Mouse (Mus musculus): Measurements from ENCODE around the gene Hspg2.
"Not testable (repeated sequence)": the region's sequence is repeated elsewhere in the genome, so short reads cannot be mapped to it uniquely, and the experiment has no call there.

The Hspg2 gene

DNA sequence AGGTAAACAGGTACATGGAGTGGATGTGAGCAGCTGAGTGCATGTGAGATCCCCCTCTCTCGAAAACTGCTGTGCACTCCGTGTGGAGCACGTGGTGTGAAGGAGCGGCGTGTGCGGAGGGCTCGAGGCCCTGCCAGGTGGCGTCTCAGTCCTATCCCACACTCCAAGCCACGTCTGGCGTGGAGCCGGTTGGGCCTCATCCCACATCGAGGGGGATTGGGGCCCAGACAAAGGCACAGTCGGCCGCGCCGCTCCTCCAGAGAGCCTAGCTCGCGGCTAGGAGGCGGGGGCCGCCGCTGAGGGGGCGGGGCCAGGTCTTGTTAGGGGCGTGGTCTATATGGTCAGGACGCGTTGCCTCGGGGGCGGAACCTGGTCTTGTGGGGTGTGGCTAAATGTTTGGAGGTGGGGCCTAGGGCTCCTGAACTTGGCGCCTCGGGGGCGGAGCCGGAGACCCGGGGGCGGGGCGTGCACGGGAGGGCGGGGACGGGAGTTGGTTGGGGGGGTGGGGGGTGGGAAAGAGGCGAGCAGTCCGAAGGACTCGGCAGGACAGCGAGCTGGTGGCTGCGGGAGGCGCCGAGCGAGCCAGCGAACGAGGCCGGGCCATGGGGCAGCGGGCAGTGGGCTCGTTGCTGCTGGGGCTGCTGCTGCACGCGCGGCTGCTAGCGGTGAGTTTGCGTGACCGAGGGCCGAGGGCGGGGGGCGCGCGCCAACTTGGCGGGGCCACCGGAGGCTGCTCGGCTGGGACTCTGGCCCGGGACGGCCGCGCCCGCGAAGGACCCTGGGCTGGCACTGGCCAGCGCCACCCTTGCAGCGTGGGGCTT, at the start of gene Hspg2:
Gene Hspg2 (plus strand): TSS at position 510 of the 821 bp plus-strand sequence.
- peak; percentile 99 for DNase-seq (ENCODE audit: low spot score)

DNA sequence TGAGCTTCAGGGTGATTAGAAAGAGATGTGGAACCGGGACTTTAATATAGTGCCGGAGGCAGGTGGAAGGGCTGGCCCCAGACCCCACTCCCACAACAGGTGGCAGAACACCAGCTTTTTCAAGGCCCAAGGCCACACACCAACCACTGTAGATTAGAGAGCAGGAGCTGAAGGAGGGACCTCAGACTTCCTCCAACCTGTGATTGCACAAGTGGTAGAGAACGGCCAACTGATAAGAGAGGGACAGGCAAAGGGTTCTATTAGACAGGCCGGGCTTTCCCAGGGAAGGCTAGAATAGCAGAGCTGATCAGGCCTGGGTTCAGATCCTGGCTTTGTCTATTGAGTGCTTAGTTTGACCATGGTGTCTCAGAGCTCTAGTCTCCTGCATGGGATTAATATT, 38.1 kb upstream of the Hspg2 start, which contains the start of gene Cela3b:
Gene Cela3b (minus strand): TSS at position 39 of the 400 bp plus-strand sequence.
- no peak for DNase-seq (ENCODE audit: low spot score)

DNA sequence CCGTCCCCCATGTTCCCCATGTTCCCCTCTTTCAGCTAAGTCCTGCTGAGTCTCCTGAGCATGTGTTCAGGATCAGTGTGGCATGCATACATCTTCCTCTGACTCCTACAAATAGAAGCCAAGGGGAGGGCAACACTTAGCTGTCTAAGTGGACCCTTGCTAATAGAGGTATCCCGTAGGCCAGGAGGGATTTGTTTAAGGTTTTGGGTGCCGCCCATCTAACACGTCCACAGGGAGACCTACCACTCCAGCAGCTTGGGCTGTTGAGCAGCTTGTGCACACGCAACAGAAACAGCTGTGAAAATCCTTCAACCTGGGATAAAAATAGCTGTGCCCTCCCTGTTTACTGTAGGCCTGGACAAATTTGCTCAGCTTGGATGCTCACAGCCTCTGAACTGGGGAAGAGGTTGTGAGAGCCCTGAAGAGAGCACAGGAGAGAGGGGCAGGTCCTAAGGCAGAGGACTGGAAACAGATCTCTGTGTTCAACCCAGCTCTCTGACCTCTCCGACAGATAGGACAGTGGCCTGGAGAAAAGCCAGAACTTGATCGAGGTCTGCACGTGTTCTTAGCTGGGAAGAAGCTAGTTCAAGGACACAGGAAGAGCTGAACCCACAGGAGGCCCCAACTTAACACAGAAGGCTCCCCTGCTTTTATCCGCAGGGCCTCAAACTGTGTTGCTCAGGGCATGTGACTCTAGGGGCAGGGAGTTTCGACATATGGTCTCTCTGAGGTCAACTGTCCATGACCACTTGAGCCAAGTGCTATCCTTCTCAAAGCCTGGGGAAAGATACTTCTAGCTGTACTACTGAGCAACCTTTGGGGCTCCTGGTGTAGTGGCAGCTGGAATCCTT, 35.6 kb upstream of the Hspg2 start:
- DNase-seq (ENCODE audit: low spot score): not testable (repeated sequence)

DNA sequence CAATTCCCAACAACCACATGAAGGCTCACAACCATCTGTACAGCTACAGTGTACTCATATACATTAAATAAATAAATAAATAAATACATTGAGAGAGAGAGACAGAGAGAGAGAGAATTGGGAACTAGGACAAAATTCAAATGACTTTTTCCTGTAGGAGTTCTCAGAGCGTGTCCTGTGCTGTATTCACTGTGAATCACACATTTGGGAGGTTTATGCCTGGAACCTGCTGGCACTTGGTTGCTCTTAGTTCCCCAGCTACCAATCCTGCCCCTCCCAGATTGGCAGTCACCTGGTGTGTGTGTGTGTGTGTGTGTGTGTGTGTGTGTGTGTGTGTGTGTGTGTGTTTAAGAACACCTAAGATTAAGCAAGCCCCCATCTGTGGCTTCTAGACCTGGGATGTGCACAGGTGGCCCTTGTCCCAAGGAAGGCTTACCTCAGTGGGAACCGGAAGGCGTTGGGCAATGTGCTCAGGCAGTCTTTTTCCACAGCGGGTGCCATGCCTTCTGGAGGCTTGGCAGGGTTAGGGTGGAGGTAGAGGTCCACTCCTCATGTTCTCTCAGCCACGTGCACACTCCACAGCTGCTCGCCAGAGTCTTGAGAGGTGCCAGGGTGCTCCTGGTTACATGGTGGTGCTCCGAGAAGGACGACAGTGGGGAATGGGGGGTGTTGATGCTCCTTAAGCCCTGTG, 31.4 kb upstream of the Hspg2 start:
- no peak for DNase-seq (ENCODE audit: low spot score)

DNA sequence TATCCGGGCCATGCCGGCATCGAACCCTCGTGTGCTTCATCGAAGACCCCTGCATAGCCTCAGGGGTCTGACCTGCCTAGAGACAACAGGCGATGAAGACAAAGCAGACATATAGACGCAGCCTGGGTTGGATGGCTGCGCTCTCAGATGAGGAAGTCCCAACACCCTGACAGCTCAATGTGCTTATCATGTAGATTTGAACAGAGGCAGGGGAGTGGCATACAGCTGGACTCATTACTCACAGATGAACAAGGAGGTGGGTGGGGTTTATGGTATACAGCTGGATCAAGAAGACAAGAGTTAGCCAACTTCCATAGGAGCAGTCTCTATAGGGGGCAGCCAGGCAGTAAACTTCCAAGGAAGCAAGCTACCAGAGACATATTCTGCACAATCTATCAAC, 29.7 kb upstream of the Hspg2 start:
- no peak for DNase-seq (ENCODE audit: low spot score)

DNA sequence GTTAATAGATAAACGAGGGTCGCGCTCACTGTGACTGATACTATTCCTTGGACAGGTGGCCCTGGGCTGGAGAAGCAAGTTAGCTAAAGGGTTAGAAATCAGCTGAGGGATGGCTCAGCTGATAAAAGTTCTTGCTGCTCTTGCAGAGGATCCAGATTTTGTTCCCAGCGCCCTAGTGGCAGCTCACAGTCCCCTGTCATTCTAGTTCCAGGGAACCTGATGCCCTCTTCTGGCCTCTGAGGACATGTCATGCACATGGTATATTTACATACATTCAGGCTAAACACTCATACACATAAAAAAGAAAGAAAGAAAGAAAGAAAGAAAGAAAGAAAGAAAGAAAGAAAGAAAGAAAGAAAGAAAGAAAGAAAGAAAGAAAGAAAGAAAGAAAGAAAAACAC, 27.2 kb upstream of the Hspg2 start:
- no peak for DNase-seq (ENCODE audit: low spot score)

DNA sequence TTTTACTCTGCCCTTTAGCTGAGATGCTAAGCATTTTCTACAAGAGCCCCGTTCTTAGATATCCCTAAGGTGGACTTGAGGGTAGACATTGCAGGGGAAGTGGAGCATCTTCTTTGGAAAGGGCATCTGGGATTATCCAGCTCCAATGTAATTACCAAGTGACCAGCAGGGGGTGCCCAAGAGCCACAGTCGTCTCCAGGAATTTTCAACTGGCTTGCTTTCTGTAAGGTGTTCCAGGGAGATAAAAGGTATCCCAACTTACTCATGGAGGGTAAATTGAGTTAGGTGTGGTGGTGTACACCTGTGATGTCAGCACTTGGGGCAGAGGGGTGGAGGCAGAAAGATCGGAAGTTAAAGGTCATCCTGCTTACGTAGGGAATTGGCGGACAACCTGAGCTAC, 24.9 kb upstream of the Hspg2 start:
- DNase-seq (ENCODE audit: low spot score): peak; percentile 69

DNA sequence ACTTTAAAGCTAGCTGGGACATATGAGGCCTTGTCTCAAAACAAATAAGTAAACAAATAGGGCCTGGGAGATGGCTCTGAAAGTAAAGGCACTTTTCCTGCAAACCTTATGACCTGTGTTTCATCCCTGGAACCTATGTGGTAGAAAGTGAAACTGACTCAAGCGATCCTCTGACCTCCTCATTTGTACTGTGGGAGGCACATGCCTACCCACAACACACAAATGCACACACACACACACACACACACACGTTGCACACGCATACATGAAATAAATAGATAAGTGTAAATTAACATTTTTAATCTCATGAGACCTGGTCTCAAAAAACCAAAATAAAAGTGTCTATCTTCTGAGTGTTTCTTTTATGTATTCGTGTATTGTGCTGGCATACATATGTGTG, 22.7 kb upstream of the Hspg2 start:
- no peak for DNase-seq (ENCODE audit: low spot score)

DNA sequence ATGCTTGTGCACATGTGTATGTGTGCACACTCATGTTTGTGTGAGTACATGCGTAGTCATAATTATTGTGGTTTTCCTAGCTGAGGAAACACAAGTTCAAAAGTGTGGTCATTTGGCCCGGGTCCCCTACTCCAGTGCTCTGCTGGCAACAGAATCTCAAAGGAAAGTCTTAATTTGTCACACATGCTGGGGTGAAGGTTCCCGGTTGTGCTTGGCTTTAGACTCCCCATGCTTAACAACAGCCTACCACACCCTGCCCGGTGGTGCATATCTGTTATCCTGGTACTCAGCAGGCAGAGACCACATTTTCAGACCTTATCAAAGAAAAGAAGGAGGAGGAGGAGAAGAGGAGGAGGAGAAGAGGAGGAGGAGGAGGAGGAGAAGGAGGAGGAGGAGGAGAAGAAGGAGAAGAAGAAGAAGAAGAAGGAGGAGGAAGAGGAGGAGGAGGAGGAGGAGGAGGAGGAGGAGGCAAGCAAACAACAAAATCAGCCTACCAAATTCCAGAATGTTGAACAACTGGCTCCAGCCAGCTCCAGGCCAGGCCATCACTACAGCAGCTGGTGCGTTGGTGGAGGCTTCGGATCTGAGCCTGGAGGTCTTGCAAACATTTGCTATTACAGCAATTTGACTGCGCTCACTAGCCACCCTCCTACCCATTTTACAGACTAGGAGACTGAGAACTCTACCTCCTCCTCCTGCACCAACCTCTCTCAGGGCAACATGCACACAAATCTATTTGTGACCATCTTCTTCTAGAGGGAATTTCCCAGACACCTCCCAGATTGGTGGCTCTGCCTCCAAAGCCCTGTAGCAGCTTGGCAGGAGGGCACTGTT, 21.0 kb upstream of the Hspg2 start:
- DNase-seq (ENCODE audit: low spot score): no peak

DNA sequence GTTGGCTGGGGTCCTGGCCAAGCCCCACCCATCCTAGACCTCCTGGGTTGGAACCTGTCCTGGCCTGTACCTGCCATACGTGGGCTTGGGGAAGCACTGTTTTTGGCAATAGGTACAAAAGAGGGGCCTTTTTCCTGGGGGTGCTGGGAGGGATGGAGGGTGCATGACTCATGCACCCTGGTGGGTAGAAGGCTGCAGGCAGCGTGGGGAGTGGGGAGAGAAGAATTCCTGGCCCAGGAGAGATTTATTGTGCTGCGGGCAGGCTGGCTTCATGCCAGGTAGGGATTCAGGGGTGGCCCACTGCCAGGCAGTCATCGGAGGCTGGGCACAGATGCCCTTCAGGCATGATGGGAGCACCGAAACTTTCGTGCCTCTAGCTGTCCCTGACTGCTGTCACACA, 20.4 kb upstream of the Hspg2 start:
- peak; percentile 60 for DNase-seq (ENCODE audit: low spot score)

DNA sequence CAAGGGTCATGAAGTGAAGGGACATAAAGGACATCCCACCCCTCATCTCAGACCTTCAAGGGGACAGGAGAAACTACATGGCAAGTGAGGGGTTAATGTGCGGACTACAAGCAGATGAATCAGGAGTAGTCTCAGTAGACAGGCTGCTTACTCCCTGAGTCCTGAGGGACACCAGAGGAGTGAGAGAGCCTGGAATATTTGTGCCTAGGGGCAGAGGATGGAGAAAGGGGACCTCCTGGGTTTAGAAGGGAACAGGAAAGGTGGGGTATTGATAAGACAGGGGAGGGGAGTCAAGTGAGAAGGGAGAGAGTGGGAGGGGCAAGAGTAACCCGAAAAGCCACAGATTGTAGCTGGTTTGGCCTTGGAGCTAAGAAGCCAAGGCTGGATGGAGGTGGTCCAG, 19.9 kb upstream of the Hspg2 start:
- DNase-seq (ENCODE audit: low spot score): no peak

DNA sequence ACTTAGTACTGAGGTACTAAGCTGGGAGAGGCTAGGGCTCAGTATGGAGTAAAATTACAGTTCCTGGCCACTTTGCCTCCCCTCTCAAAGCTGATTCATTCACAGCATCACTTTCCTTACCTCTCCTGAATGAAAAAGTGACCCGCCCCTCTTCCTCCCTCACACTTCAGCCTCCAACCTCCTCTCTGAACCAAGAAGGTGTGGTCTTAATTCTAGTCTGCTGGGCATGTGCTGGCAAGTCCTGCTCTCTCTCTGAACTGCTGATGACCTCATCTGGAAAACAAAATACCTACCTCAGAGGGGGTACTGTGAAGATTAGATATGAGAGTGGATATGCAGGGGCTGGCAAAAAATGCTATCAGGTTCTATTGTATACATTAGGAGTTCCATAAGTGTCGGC, 19.4 kb upstream of the Hspg2 start:
- DNase-seq (ENCODE audit: low spot score): no peak

DNA sequence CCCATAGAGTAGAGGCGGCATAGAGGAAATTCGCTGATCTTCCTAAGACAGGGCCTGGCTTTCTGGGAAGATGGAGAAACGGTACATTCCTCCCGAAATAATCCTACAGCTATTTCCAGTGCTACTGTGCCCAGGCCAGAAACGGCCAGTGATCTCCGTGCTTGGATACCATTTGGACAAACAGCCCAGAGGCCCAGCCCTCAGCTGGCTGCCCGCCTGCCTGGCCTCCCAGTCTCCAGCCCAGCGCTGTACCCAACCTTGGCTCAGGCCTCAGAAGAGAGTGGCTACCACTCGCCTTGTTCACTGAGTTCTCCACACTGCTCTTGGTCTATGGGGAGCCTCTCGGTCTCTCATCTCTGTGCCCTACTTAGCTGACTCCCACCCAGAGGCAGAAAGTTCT, 18.9 kb upstream of the Hspg2 start:
- no peak for DNase-seq (ENCODE audit: low spot score)

DNA sequence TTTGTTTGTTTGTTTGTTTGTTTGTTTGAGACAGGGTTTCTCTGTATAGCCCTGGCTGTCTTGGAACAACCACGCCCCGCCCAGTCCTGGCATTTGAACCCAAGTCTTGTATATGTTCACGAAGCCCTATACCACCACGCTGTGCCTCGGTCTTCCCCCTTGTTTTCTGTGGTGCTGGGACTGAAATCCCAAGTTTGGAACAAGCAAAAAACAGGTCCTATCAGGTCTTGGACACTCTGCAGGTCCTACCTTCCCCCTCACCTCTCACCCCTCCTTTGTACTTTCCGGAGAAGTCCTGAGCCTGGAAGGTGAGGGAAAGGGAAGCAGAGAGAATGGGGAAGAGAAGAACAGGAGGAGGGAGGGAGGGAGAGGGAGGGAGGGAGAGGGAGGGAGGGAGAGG, 16.4 kb upstream of the Hspg2 start:
- no peak for DNase-seq (ENCODE audit: low spot score)

DNA sequence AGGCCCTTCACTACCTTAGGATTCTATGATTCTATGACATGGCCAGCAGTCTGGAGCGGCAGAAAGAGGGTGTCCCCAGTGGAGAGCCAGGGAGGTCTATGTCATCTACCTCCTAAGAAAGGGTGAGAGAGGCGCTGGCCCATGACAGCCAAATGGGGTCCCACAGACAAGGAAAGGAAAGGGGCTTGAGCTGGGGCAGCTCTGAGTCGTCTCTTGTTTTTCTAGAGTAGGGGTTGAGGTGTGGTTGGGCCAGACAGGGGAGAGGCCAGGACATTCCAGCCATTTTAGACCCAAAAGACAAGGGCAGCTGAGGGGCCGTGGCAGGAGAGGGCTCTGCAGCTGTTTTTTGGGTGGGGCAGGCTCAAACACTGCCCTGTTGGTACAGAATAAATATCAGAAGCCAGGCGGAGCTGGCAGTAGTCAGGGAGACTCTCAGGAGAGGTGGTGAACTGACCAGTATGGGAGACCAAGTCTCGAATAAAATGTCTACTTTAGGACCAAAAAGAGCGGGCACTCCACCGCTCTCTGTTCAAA, 15.3 kb upstream of the Hspg2 start, which contains the start of gene 1700013G24Rik:
Gene 1700013G24Rik (plus strand): TSS at position 51 of the 534 bp plus-strand sequence.
- DNase-seq (ENCODE audit: low spot score): no peak

DNA sequence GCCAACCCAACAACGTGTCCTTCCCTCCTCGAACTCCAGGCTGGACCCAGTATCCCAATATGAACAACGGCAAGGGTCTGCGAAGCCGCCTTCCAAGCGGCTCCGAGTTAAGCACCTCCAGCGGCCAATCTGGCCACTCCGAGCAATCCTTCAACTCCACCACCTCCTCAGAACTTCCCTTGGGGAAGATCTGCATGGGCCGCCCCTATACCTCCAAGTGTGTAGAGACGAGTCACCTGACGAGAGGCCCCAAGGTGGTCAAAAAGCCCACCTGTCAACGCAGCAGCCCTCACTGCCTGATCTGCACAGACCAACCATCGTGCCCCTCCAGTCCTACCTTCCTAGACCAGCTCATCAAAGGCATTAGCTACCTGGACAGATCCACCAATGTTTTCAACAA, 14.0 kb upstream of the Hspg2 start:
- DNase-seq (ENCODE audit: low spot score): no peak

DNA sequence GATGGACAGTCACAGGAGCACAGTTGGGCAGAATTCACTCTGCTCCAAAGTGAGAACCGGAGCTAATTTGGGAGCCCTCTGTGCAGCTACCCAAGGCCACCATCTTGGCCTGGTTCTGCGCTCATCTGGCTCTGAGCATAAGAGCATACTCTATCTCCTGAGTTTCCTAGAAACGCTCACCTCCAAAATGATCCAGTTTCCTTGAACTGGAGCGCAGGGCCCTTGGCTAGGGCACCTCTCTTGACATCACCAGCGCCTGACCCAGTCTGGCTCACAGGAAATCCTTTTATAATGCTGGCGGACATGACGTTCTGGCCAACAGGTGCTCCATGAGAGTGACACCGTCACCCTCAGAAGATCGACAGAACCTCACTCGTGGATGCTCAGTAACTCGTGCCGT, 12.0 kb upstream of the Hspg2 start:
- DNase-seq (ENCODE audit: low spot score): no peak

DNA sequence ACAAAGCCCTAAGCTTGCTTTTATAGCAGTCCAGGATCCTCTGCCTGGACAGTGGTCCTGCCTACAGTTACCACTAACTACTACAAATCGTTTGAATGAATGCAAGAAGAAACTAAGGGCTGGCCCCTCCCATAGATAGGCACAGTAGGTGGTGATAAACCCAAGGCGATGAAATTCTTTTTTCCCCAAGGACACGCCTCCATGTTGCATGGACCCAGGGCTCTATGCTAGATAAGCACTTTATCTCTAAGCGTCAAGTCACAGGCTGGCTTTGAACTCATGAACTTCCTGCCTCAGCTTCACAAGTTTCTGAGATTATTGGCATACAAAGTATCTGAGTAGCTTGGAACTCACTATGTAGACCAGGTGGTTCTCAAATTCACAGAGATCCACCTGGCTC, 11.3 kb upstream of the Hspg2 start:
- DNase-seq (ENCODE audit: low spot score): no peak

DNA sequence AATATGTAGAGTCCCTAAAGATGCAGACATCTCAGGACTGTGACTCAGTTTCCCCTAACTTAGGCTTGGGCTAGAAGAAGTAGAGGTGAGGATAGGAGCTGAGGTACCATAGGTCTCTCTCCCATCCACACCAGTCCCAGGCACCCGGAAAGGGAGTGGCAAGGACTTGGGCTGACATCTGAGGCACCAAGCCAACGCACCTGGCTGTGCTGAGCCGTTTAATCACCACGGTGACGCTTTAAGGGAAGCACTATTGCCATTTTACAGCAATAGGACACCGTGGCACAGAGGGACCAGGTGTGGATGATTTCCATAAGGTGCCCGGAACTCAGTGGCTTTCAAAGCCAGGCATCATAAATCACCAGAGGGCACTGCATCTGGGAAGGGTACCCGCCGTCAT, 10.3 kb upstream of the Hspg2 start:
- DNase-seq (ENCODE audit: low spot score): no peak

DNA sequence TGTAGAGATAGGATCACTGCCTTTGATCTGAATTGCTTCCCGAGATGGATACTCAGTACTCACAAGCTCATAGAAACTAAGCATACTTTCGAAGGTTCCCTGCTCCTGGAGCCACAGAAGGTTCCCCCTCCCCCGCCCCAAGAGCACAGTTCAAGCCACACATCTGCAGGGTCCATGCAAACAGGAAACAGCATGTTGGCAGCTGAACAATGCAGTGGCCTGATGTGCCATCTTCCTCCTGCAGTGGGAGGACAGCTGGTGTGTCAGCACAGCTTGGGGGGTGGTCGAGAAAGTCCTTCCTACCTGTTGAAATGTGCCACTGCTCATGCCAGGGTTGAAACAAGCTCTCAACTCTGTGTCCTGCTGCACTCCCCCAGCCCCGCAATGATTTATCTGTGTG, 9.7 kb upstream of the Hspg2 start:
- no peak for DNase-seq (ENCODE audit: low spot score)

DNA sequence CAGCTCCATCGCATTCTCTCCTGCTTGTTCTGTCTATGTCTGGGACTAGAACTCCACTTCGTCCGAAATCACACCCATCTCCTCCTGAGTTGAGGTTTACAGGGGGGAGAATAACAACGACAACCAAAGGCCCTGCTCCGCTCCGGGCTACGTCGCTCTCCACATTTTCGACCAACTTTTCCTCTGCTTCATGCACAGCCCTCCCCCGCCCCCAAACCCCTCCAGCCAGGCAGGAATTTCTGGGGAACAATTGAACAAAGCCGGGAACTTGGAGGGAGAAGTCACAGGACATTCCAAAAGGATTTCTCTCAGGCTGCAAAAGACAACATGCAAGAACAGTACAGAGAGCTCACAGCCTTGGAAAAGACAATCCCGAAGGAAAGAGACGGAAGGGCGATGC, 7.9 kb upstream of the Hspg2 start:
- DNase-seq (ENCODE audit: low spot score): no peak

All from ovary, postnatal 36 days (tissue).